Mouse (Mus musculus) olfactory bulb, adult 2 months (tissue): ENCODE measurements at regions not wholly inside any gene's neighbourhood (a gene's known extent, or its start where the extent isn't known, plus 50 kb on each side); places are given as distances from the start of the nearest gene placed in this dataset.
A peak's percentile ranks its signal among the peaks of the same experiment; 100 is the strongest.

Experiments
- H3K27ac ChIP-seq: fragments of 200-500 bp; 2 replicates; pipeline ENCODE4 v1.5.1; 2012; ENCODE audit warnings: low read depth, low read length; ENCODE audit not compliant: insufficient read depth
- H3K4me1 ChIP-seq: fragments of 200-500 bp; 2 replicates; pipeline ENCODE4 v1.6.1; 2012; ENCODE audit warnings: low read length; ENCODE audit not compliant: control insufficient read depth, insufficient read depth
- H3K4me3 ChIP-seq: fragments of 200-500 bp; 2 replicates; pipeline ENCODE4 v1.5.1; 2012; ENCODE audit warnings: mild to moderate bottlenecking, low read depth, low read length, moderate library complexity; ENCODE audit not compliant: insufficient read depth
- CTCF ChIP-seq: fragments of 200-500 bp; IDR thresholded peaks from 2 replicates; pipeline ENCODE4 v1.5.1; 2012; ENCODE audit warnings: low read depth, mild to moderate bottlenecking, low read length, moderate library complexity; ENCODE audit not compliant: insufficient read depth
- POLR2A ChIP-seq: fragments of 200-500 bp; IDR thresholded peaks from 2 replicates; pipeline ENCODE4 v1.6.1; 2012; ENCODE audit warnings: mild to moderate bottlenecking, low read depth, low read length, moderate library complexity; ENCODE audit not compliant: insufficient read depth
- WGBS: fragments of 180-500 bp; shearing (Covaris S2); methylation state at CpG from one replicate; pipeline ENCODE4 v1.1.7; 2018; 5-methylcytosine and 5-hydroxymethylcytosine counted together

GRCm38 (mm10) chr14:24550763-24551471, 64.0 kb downstream of the Rps24 start:
- Histone ChIP-seq H3K27ac (peak overlapping the region; percentile 46), H3K4me3 (no peak overlapping the region), H3K4me1 (peaks cover 2% of the 10 kb centered on the region)
- TF ChIP-seq POLR2A (no peak), CTCF (no peak)
- WGBS = 45% methylated on average over 7 of the region's 7 CpGs

GRCm38 (mm10) chr14:24551472-24551783, 64.5 kb downstream of the Rps24 start:
- Histone ChIP-seq H3K27ac (no peak overlapping the region), H3K4me3 (no peak overlapping the region), H3K4me1 (peaks cover 2% of the 10 kb centered on the region)
- TF ChIP-seq CTCF (no peak), POLR2A (no peak)
- 68% methylated on average over 3 of the region's 3 CpGs for WGBS

GRCm38 (mm10) chr14:24564801-24565624, 78.1 kb downstream of the Rps24 start:
- TF ChIP-seq POLR2A = no peak
- TF ChIP-seq CTCF = no peak
- Histone ChIP-seq H3K27ac (no peak overlapping the region), H3K4me3 (no peak overlapping the region), H3K4me1 (peaks cover 4% of the 10 kb centered on the region; the same call in 1 of the 2 replicates)
- WGBS = 47% methylated on average over 9 of the region's 9 CpGs

- H3K27ac ChIP-seq = no peak overlapping the region
- 76% methylated on average over 10 of the region's 10 CpGs for WGBS
- TF ChIP-seq CTCF (no peak), POLR2A (no peak)
Observed at GRCm38 (mm10) chr14:24565718-24566322, 78.9 kb downstream of the Rps24 start.

GRCm38 (mm10) chr14:24575111-24575510, 88.2 kb downstream of the Rps24 start:
- peaks cover 19% of the 10 kb centered on the region for H3K4me1 ChIP-seq
- TF ChIP-seq CTCF (no peak), POLR2A (no peak)
- WGBS = 35% methylated on average over 5 of the region's 5 CpGs
- no peak overlapping the region for H3K4me3 ChIP-seq
- peak overlapping the region; percentile 49 for H3K27ac ChIP-seq

More at GRCm38 (mm10) chr14:24565718-24566322, 78.9 kb downstream of the Rps24 start:
- H3K4me1 ChIP-seq = peaks cover 4% of the 10 kb centered on the region; the same call in 1 of the 2 replicates
- no peak overlapping the region for H3K4me3 ChIP-seq

- TF ChIP-seq POLR2A = no peak
- TF ChIP-seq CTCF = no peak
- 11% methylated on average over 7 of the region's 7 CpGs for WGBS
- peaks cover 19% of the 10 kb centered on the region for H3K4me1 ChIP-seq
Observed at GRCm38 (mm10) chr14:24578535-24579111, 91.7 kb downstream of the Rps24 start.

GRCm38 (mm10) chr14:24579153-24579795, 92.3 kb downstream of the Rps24 start:
- TF ChIP-seq CTCF = no peak
- no peak for TF ChIP-seq POLR2A
- Histone ChIP-seq H3K4me1 (peaks cover 19% of the 10 kb centered on the region), H3K27ac (peak overlapping the region; percentile 92), H3K4me3 (no peak overlapping the region)
- 29% methylated on average over 9 of the region's 9 CpGs for WGBS

More at GRCm38 (mm10) chr14:24578535-24579111, 91.7 kb downstream of the Rps24 start:
- Histone ChIP-seq H3K4me3 (no peak overlapping the region), H3K27ac (peak overlapping the region; percentile 92)

- peak overlapping the region; percentile 79 for H3K27ac ChIP-seq
- TF ChIP-seq POLR2A (no peak), CTCF (no peak)
- 52% methylated on average over 7 of the region's 7 CpGs for WGBS
- no peak overlapping the region for H3K4me3 ChIP-seq
- peaks cover 8% of the 10 kb centered on the region for H3K4me1 ChIP-seq
Observed at GRCm38 (mm10) chr14:24586133-24586908, 99.4 kb downstream of the Rps24 start.
